Mouse (Mus musculus) ES-E14 (cell line): ENCODE measurements around the gene Fam181b. TPM values are rescaled to one million over a fixed set of nuclear protein-coding genes. Genes with fewer than 3 reads are reported as not detected.

Experiments
- DNase-seq: peaks from one replicate; pipeline ENCODE4 v3.0.0-alpha.2; 2013; ENCODE audit warnings: low read depth, low spot score
- H3K27ac ChIP-seq: 2 replicates; pipeline ENCODE4 v1.5.1; 2012; ENCODE audit warnings: low read depth, mild to moderate bottlenecking, low read length, moderate library complexity, mixed read lengths; ENCODE audit not compliant: poor library complexity, insufficient read depth, severe bottlenecking
- H3K36me3 ChIP-seq: 2 replicates; pipeline ENCODE4 v1.6.1; 2012; ENCODE audit warnings: mild to moderate bottlenecking, low read length, moderate library complexity, mixed read lengths; ENCODE audit not compliant: control insufficient read depth, poor library complexity, insufficient read depth, severe bottlenecking
- H3K4me1 ChIP-seq, 2 experiments: fragments of 150-350 bp in 1 of 2; sonication (generic) in 1 of 2; 2 replicates each; pipeline ENCODE4 v1.6.1; 2012; ENCODE audit warnings: low read length in 2 of 2, mild to moderate bottlenecking in 1 of 2, mixed read lengths in 1 of 2; ENCODE audit not compliant: control insufficient read depth in 2 of 2, insufficient read depth in 2 of 2, poor library complexity in 1 of 2
- H3K4me3 ChIP-seq, 2 experiments: fragments of 150-350 bp in 1 of 2; sonication (generic) in 1 of 2; 2 replicates each; pipeline ENCODE4 v1.5.1; 2012; ENCODE audit warnings: low read length in 2 of 2, low read depth in 1 of 2, mild to moderate bottlenecking in 1 of 2, mixed read lengths in 1 of 2; ENCODE audit not compliant: insufficient read depth in 1 of 2, poor library complexity in 1 of 2, severe bottlenecking in 1 of 2
- H3K9ac ChIP-seq: 2 replicates; pipeline ENCODE4 v1.6.1; 2012; ENCODE audit warnings: low read depth, mild to moderate bottlenecking, low read length, mixed read lengths; ENCODE audit not compliant: poor library complexity, insufficient read depth, severe bottlenecking
- H3K9me3 ChIP-seq: fragments of 150-350 bp; sonication (generic); 2 replicates; pipeline ENCODE4 v1.6.1; 2012; ENCODE audit warnings: low read depth, mild to moderate bottlenecking, low read length; ENCODE audit not compliant: control insufficient read depth, insufficient read depth
- CHD2 ChIP-seq: IDR thresholded peaks from 2 replicates; pipeline ENCODE4 v1.6.1; 2014; ENCODE audit warnings: mild to moderate bottlenecking, low read depth, low read length, inconsistent platforms
- HCFC1 ChIP-seq: IDR thresholded peaks from 2 replicates; pipeline ENCODE4 v1.6.1; 2012; ENCODE audit warnings: low read length, inconsistent platforms, borderline replicate concordance; ENCODE audit not compliant: insufficient read depth
- MAFK ChIP-seq: IDR thresholded peaks from 2 replicates; pipeline ENCODE4 v1.6.1; 2014; ENCODE audit warnings: mild to moderate bottlenecking, low read depth, low read length, inconsistent platforms; ENCODE audit not compliant: insufficient read depth
- ZC3H11A ChIP-seq: IDR thresholded peaks from 2 replicates; pipeline ENCODE4 v1.6.1; 2012; ENCODE audit warnings: low read depth, mild to moderate bottlenecking, inconsistent platforms, low read length, borderline replicate concordance
- ZNF384 ChIP-seq: IDR thresholded peaks from 2 replicates; pipeline ENCODE4 v1.6.1; 2012; ENCODE audit warnings: low read depth, low read length, inconsistent platforms
- in situ Hi-C, 2 experiments: fragments of 600-800 bp; cut with MboI; formaldehyde crosslinking; loops; one replicate each; pipeline ENCODE4 v1.15.1; 2025; ENCODE audit warnings: low sequenced_read_pairs in 2 of 2, inconsistent platforms in 1 of 2; ENCODE audit not compliant: unreplicated experiment in 2 of 2
- total RNA-seq: library from RNA; depleted of rRNA; stranded (reverse); fragments of 300-350 nt; gene quantifications from 2 replicates; pipeline ENCODE4 v1.2.3, GENCODE M21; 2012

Fam181b gene
- total RNA-seq, 1 experiment = 1.8 TPM

DNA sequence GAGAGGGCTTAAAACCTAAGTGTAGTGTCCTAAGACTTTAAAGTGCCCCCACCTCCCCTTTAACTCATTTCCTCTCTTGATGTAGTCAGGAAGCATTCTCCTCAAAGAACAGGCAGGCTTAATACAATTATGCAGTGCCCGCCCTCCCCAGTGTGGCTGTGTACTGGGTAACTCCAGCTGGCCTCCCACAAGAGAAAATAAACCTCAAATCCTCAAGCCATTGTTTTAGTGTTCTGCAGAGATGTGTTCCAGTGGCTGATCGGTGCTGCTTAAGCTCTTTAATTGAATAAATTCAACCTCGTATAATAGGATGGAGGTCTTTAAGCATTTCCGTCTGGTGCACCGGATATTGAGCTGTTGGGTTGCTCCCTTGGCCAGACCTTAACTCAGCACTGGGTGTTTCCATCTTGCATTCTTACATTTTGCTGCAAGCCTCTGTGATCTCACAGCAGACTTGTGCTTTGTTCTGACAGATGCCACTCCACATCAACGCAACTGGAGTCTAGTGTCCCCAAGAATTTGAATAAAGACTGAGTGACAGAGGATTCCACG, 12.1 kb upstream of the Fam181b start:
- in situ Hi-C loops = no loop called here
- Histone ChIP-seq H3K9me3 (no peaks in the 10 kb centered on the region), H3K4me1 (no peaks in the 10 kb centered on the region), H3K27ac (no peak overlapping the region), H3K9ac (no peak overlapping the region), H3K36me3 (no peaks in the 10 kb centered on the region), H3K4me3 (no peak overlapping the region)
- no peak for TF ChIP-seq ZC3H11A
- TF ChIP-seq CHD2 = no peak
- TF ChIP-seq MAFK = no peak
- TF ChIP-seq HCFC1 = no peak
- no peak for TF ChIP-seq ZNF384
- DNase-seq = no peak

DNA sequence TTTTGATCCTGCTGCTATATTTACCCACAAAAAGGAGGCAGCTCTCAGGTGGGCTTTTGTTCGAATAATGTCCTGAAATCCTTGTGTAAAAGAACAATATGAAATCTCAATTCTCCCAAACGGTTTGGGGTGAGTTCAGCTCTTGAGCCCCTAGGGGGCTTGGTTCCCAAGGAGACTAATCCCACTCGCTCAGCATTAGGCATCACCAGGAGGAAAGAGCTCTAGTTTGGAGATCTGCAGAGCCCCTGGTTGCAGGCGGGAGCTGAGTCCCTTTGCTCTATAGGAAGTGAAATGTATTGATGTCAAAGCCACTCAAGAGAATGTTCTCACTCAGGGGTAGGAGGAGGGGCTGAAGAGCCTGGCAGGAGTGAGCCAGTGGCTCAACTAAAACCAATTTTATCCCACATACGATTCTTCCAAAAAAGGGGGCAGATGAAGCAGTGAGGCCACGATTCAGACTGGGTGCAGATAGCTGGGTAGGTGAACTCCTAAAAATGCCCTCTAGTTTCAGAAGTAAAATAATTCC, 3.2 kb upstream of the Fam181b start:
- DNase-seq = no peak
- Histone ChIP-seq H3K4me1 (no peaks in the 10 kb centered on the region), H3K36me3 (no peaks in the 10 kb centered on the region), H3K9ac (no peak overlapping the region), H3K27ac (no peak overlapping the region), H3K4me3 (no peak overlapping the region), H3K9me3 (no peaks in the 10 kb centered on the region)
- in situ Hi-C loops = no loop called here
- TF ChIP-seq MAFK (no peak), ZC3H11A (no peak), CHD2 (no peak), HCFC1 (no peak), ZNF384 (no peak)

DNA sequence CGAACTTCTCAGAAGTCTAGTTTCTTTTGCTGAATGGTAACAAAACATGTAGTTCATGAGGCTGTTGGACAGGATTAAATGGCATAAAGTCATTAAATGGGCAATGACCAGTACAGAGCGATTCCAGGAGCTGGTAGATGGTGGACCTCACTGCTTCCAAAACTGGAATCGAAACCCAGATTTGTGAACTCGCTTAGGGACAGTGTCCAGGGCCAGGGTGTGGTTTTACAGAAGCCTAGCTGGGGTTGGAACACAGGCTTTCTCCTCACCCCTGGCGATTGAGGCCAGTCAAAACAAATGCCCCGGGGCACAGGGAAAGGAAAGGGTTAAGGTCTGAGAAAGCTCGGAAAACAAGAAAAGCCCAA, 263 bp upstream of the Fam181b start:
- Histone ChIP-seq H3K4me3 (peak overlapping the region in 1 of 2 experiments; percentile 81; a peak in 1 of 4 replicates), H3K27ac (no peak overlapping the region), H3K9ac (no peak overlapping the region), H3K4me1 (no peaks in the 10 kb centered on the region), H3K36me3 (no peaks in the 10 kb centered on the region), H3K9me3 (no peaks in the 10 kb centered on the region)
- in situ Hi-C loops = no loop called here
- TF ChIP-seq HCFC1 (no peak), CHD2 (no peak), MAFK (no peak), ZC3H11A (no peak), ZNF384 (no peak)
- no peak for DNase-seq

DNA sequence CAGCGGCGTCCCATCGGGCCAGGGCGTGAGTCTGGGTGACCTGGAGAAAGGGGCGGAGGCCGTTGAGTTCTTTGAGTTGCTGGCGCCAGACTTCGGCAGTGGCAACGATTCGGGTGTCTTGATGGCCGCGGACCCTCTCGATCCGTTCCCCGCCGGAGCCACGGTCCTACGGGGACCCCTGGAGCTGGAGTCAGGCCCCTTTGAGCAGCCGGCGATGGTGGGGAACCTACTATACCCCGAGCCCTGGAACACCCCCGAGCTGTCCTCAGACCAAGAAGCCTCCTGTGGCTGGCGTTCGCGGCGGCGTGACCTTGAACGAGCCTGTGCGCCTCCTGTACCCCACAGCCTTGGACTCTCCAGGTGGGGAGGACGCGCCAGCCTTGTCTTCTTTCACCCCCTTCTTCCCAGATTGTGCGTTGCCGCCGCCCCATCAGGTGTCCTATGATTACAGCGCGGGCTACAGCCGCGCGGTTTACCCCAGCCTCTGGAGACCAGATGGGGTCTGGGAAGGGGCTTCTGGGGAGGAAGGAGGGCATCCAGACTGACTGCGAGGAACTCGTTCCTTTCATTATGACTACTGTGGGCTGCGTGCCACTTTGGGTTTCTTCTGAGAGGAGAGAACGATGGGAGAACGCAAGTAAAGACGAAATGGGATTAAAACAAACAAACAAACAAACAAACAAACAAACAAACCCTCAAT, 1.2 kb downstream of the Fam181b start:
- TF ChIP-seq ZC3H11A (no peak), HCFC1 (no peak), ZNF384 (no peak), MAFK (no peak), CHD2 (no peak)
- DNase-seq = peak; percentile 20
- peak overlapping the region; percentile 68 to 81 for H3K4me3 ChIP-seq
- no peaks in the 10 kb centered on the region for H3K4me1 ChIP-seq
- peak overlapping the region; percentile 42; the same call in 1 of the 2 replicates for H3K9ac ChIP-seq
- no peaks in the 10 kb centered on the region for H3K36me3 ChIP-seq
- in situ Hi-C loops = no loop called here
- no peaks in the 10 kb centered on the region for H3K9me3 ChIP-seq
- H3K27ac ChIP-seq = no peak overlapping the region
